Mouse (Mus musculus) thymus, adult 2 months (tissue): ENCODE data around the gene Lhx4. TPM values are rescaled to one million over a fixed set of nuclear protein-coding genes. Genes with fewer than 3 reads are reported as not detected.

ENCODE experiments used
- DNase-seq: peaks from one replicate; pipeline ENCODE4 v3.0.0; 2021
- H3K27ac ChIP-seq: fragments of 200-500 bp; 2 replicates; pipeline ENCODE4 v1.5.1; 2012; ENCODE audit warnings: low read length, control low read depth; ENCODE audit not compliant: control insufficient read depth, insufficient read depth
- H3K27me3 ChIP-seq: fragments of 200-500 bp; 2 replicates; pipeline ENCODE4 v1.6.1; 2012; ENCODE audit warnings: mild to moderate bottlenecking, low read length, moderate library complexity, mixed read lengths; ENCODE audit not compliant: control insufficient read depth, insufficient read depth
- H3K36me3 ChIP-seq: fragments of 200-500 bp; 2 replicates; pipeline ENCODE4 v1.6.1; 2012; ENCODE audit warnings: mild to moderate bottlenecking, low read length, moderate library complexity; ENCODE audit not compliant: control insufficient read depth, insufficient read depth
- H3K4me1 ChIP-seq: fragments of 200-500 bp; replicated peaks from 2 replicates; pipeline ENCODE4 v1.6.1; 2012; ENCODE audit warnings: low read length; ENCODE audit not compliant: control insufficient read depth, insufficient read depth
- H3K4me3 ChIP-seq: fragments of 200-500 bp; 2 replicates; pipeline ENCODE4 v1.5.1; 2012; ENCODE audit warnings: mild to moderate bottlenecking, low read length, control low read depth, moderate library complexity; ENCODE audit not compliant: control insufficient read depth, insufficient read depth
- CTCF ChIP-seq: fragments of 200-500 bp; IDR thresholded peaks from 2 replicates; pipeline ENCODE4 v1.5.1; 2012; ENCODE audit warnings: mild to moderate bottlenecking, control low read depth, low read length, moderate library complexity, borderline replicate concordance; ENCODE audit not compliant: control insufficient read depth, poor library complexity, insufficient read depth; ENCODE audit errors: extremely low read depth
- POLR2A ChIP-seq: fragments of 200-500 bp; IDR thresholded peaks from 2 replicates; pipeline ENCODE4 v1.6.1; 2012; ENCODE audit warnings: mild to moderate bottlenecking, low read length, control low read depth, moderate library complexity; ENCODE audit not compliant: control insufficient read depth, poor library complexity, insufficient read depth; ENCODE audit errors: extremely low read depth
- WGBS: fragments of 180-500 bp; shearing (Covaris S2); methylation state at CpG from one replicate; pipeline ENCODE4 v1.1.7; 2018; 5-methylcytosine and 5-hydroxymethylcytosine counted together
- polyA plus RNA-seq: library from polyadenylated mRNA; depleted of rRNA; stranded (reverse); fragments of >200 nt; gene quantifications from 2 replicates; pipeline ENCODE4 v1.2.3, GENCODE M21; 2012

Gene Lhx4
- polyA plus RNA-seq, 1 experiment, result 0.01 TPM

GRCm38 (mm10) chr1:155724301-155724700 is 27.2 kb downstream of the Lhx4 start:
- no peaks in the 10 kb centered on the region; the same call in 1 of the 2 replicates for H3K4me1 ChIP-seq
- peaks cover 1% of the 10 kb centered on the region; the same call in 1 of the 2 replicates for H3K27me3 ChIP-seq
- no peak for TF ChIP-seq POLR2A
- TF ChIP-seq CTCF, result no peak
- no peaks in the 10 kb centered on the region for H3K36me3 ChIP-seq
- no peak overlapping the region for H3K4me3 ChIP-seq
- DNase-seq, result no peak
- no peak overlapping the region for H3K27ac ChIP-seq
- WGBS, result 85% methylated on average over 3 of the region's 3 CpGs

GRCm38 (mm10) chr1:155722185-155722584 is 29.3 kb downstream of the Lhx4 start:
- Histone ChIP-seq H3K36me3 (no peaks in the 10 kb centered on the region), H3K27ac (no peak overlapping the region), H3K4me1 (no peaks in the 10 kb centered on the region; the same call in 1 of the 2 replicates), H3K4me3 (no peak overlapping the region), H3K27me3 (no peaks in the 10 kb centered on the region)
- under 1% methylated on average over 13 of the region's 13 CpGs for WGBS
- no peak for TF ChIP-seq CTCF
- no peak for TF ChIP-seq POLR2A
- DNase-seq, result peak; percentile 43

GRCm38 (mm10) chr1:155721443-155721842 is 30.0 kb downstream of the Lhx4 start:
- TF ChIP-seq POLR2A, result no peak
- no peak for TF ChIP-seq CTCF
- WGBS, result 42% methylated on average over 8 of the region's 8 CpGs
- H3K4me1 ChIP-seq, result no peaks in the 10 kb centered on the region; the same call in 1 of the 2 replicates
- H3K27ac ChIP-seq, result no peak overlapping the region
- H3K36me3 ChIP-seq, result no peaks in the 10 kb centered on the region
- H3K4me3 ChIP-seq, result no peak overlapping the region
- DNase-seq, result peak; percentile 32
- no peaks in the 10 kb centered on the region for H3K27me3 ChIP-seq

- no peak for DNase-seq
- Histone ChIP-seq H3K27me3 (no peaks in the 10 kb centered on the region), H3K36me3 (no peaks in the 10 kb centered on the region), H3K4me3 (no peak overlapping the region), H3K27ac (no peak overlapping the region), H3K4me1 (no peaks in the 10 kb centered on the region; the same call in 1 of the 2 replicates)
- no peak for TF ChIP-seq POLR2A
- TF ChIP-seq CTCF, result no peak
- WGBS, result 62% methylated on average over 5 of the region's 5 CpGs
Measured at GRCm38 (mm10) chr1:155720006-155720405, 31.5 kb downstream of the Lhx4 start.

GRCm38 (mm10) chr1:155718851-155719250 is 32.6 kb downstream of the Lhx4 start:
- H3K4me3 ChIP-seq, result no peak overlapping the region
- TF ChIP-seq POLR2A (no peak), CTCF (no peak)
- H3K27ac ChIP-seq, result no peak overlapping the region
- no peaks in the 10 kb centered on the region for H3K36me3 ChIP-seq
- no peaks in the 10 kb centered on the region; the same call in 1 of the 2 replicates for H3K4me1 ChIP-seq
- no peak for DNase-seq
- H3K27me3 ChIP-seq, result no peaks in the 10 kb centered on the region
- WGBS, result 90% methylated on average over 3 of the region's 3 CpGs

- WGBS, result 92% methylated on average over 12 of the region's 12 CpGs
- Histone ChIP-seq H3K4me3 (no peak overlapping the region), H3K4me1 (no peaks in the 10 kb centered on the region; the same call in 1 of the 2 replicates), H3K36me3 (no peaks in the 10 kb centered on the region), H3K27ac (no peak overlapping the region), H3K27me3 (no peaks in the 10 kb centered on the region)
- no peak for DNase-seq
- TF ChIP-seq CTCF (no peak), POLR2A (no peak)
Measured at GRCm38 (mm10) chr1:155717301-155717700, 34.2 kb downstream of the Lhx4 start.

- H3K4me3 ChIP-seq, result no peak overlapping the region
- H3K36me3 ChIP-seq, result no peaks in the 10 kb centered on the region
- H3K27ac ChIP-seq, result no peak overlapping the region
- H3K27me3 ChIP-seq, result no peaks in the 10 kb centered on the region
- no peak for TF ChIP-seq POLR2A
- no peak for TF ChIP-seq CTCF
- H3K4me1 ChIP-seq, result no peaks in the 10 kb centered on the region; the same call in 1 of the 2 replicates
- DNase-seq, result no peak
Measured at GRCm38 (mm10) chr1:155715366-155715765, 36.1 kb downstream of the Lhx4 start.
